Mouse (Mus musculus) cortical plate, adult 2 months (tissue): Measurements from ENCODE around the gene Med13l. TPM values are rescaled to one million over a fixed set of nuclear protein-coding genes. Genes with fewer than 3 reads are reported as not detected.

ENCODE experiments used
- H3K27ac ChIP-seq: fragments of 200-500 bp; 2 replicates; pipeline ENCODE4 v1.5.1; 2012; ENCODE audit warnings: low read length, control low read depth, inconsistent platforms; ENCODE audit not compliant: insufficient read depth
- H3K4me1 ChIP-seq: fragments of 200-500 bp; 2 replicates; pipeline ENCODE4 v1.6.1; 2011; ENCODE audit warnings: low read length; ENCODE audit not compliant: control insufficient read depth, insufficient read depth
- H3K4me3 ChIP-seq: fragments of 200-500 bp; 2 replicates; pipeline ENCODE4 v1.5.1; 2011; ENCODE audit warnings: mild to moderate bottlenecking, low read length, control low read depth; ENCODE audit not compliant: insufficient read depth
- CTCF ChIP-seq: fragments of 200-500 bp; IDR thresholded peaks from 2 replicates; pipeline ENCODE4 v1.5.1; 2011; ENCODE audit warnings: mild to moderate bottlenecking, control low read depth, low read length; ENCODE audit not compliant: insufficient read depth; ENCODE audit errors: extremely low read depth
- POLR2A ChIP-seq: fragments of 200-500 bp; IDR thresholded peaks from 2 replicates; pipeline ENCODE4 v1.6.1; 2011; ENCODE audit warnings: mild to moderate bottlenecking, low read length, control low read depth; ENCODE audit not compliant: insufficient read depth; ENCODE audit errors: extremely low read depth
- polyA plus RNA-seq: library from polyadenylated mRNA; depleted of rRNA; stranded (reverse); fragments of >200 nt; gene quantifications from 2 replicates; pipeline ENCODE4 v1.2.3, GENCODE M21; 2012

Med13l gene
- polyA plus RNA-seq, 1 experiment, result 29.9 TPM

- TF ChIP-seq POLR2A, result no peak
- no peak for TF ChIP-seq CTCF
- Histone ChIP-seq H3K4me3 (no peak overlapping the region), H3K4me1 (peaks cover 3% of the 10 kb centered on the region), H3K27ac (no peak overlapping the region)
Measured at GRCm38 (mm10) chr5:118752868-118753267, 192.4 kb downstream of the Med13l start.

GRCm38 (mm10) chr5:118753471-118754044 lies 193.1 kb downstream of the Med13l start:
- H3K4me1 ChIP-seq, result peaks cover 1% of the 10 kb centered on the region; the same call in 1 of the 2 replicates
- no peak overlapping the region for H3K4me3 ChIP-seq
- H3K27ac ChIP-seq, result no peak overlapping the region
- no peak for TF ChIP-seq CTCF
- TF ChIP-seq POLR2A, result no peak

GRCm38 (mm10) chr5:118754191-118754759 lies 193.8 kb downstream of the Med13l start:
- Histone ChIP-seq H3K27ac (no peak overlapping the region), H3K4me1 (peaks cover 1% of the 10 kb centered on the region; the same call in 1 of the 2 replicates), H3K4me3 (no peak overlapping the region)
- TF ChIP-seq POLR2A, result no peak
- no peak for TF ChIP-seq CTCF

- no peak for TF ChIP-seq POLR2A
- TF ChIP-seq CTCF, result peak; percentile 29; the same call in 1 of the 2 replicates
Measured at GRCm38 (mm10) chr5:118756078-118756477, 195.6 kb downstream of the Med13l start.

GRCm38 (mm10) chr5:118757396-118758301 lies 197.2 kb downstream of the Med13l start:
- no peak overlapping the region for H3K4me3 ChIP-seq
- no peak overlapping the region for H3K27ac ChIP-seq
- H3K4me1 ChIP-seq, result peaks cover 1% of the 10 kb centered on the region
- TF ChIP-seq POLR2A (no peak), CTCF (no peak)

More at GRCm38 (mm10) chr5:118756078-118756477, 195.6 kb downstream of the Med13l start:
- H3K27ac ChIP-seq, result no peak overlapping the region
- H3K4me1 ChIP-seq, result peaks cover 1% of the 10 kb centered on the region; the same call in 1 of the 2 replicates
- no peak overlapping the region for H3K4me3 ChIP-seq

- peaks cover under 1% of the 10 kb centered on the region for H3K4me1 ChIP-seq
- no peak overlapping the region for H3K4me3 ChIP-seq
- TF ChIP-seq CTCF (no peak), POLR2A (no peak)
- no peak overlapping the region for H3K27ac ChIP-seq
Measured at GRCm38 (mm10) chr5:118760986-118761385, 200.5 kb downstream of the Med13l start.

GRCm38 (mm10) chr5:118762499-118763185 lies 202.2 kb downstream of the Med13l start:
- no peaks in the 10 kb centered on the region; the same call in 1 of the 2 replicates for H3K4me1 ChIP-seq
- H3K4me3 ChIP-seq, result no peak overlapping the region
- TF ChIP-seq POLR2A, result no peak
- no peak for TF ChIP-seq CTCF
- H3K27ac ChIP-seq, result no peak overlapping the region

GRCm38 (mm10) chr5:118763353-118763752 lies 202.9 kb downstream of the Med13l start:
- H3K27ac ChIP-seq, result no peak overlapping the region
- TF ChIP-seq CTCF, result peak; percentile 42
- TF ChIP-seq POLR2A, result no peak
- H3K4me1 ChIP-seq, result no peaks in the 10 kb centered on the region; the same call in 1 of the 2 replicates
- H3K4me3 ChIP-seq, result no peak overlapping the region

GRCm38 (mm10) chr5:118769143-118769542 lies 208.7 kb downstream of the Med13l start:
- Histone ChIP-seq H3K4me3 (no peak overlapping the region), H3K4me1 (no peaks in the 10 kb centered on the region), H3K27ac (no peak overlapping the region)
- TF ChIP-seq POLR2A (no peak), CTCF (no peak)
